Mouse (Mus musculus): ENCODE measurements around the gene Ppp1r3c. TPM values are rescaled to one million over a fixed set of nuclear protein-coding genes. Genes with fewer than 3 reads are reported as not detected.

The Ppp1r3c gene
- 3.2 and 4.9 TPM in 2 replicates for polyA plus RNA-seq (2011; ENCODE audit: insufficient read length, low read depth, missing spikeins)

GRCm38 (mm10) chr19:36736537-36736936 is at the start of gene Ppp1r3c:
TSS of gene Ppp1r3c (minus strand) at chr19:36736653.
- peak within 1 kb of the TSS; percentile 27 for H3K4me3 ChIP-seq (ENCODE audit: insufficient read depth, low read length)
- H3K27ac ChIP-seq (ENCODE audit: insufficient read depth, low read length) = no peak within 1 kb of the TSS; the same call in 1 of the 2 replicates
- peaks cover 3% of the 10 kb centered on the region; the same call in 1 of the 2 replicates for H3K4me1 ChIP-seq (ENCODE audit: control insufficient read depth, insufficient read depth, low read length)
- peak; percentile 98 for TF ChIP-seq POLR2A (IDR thresholded peaks at IDR 0.05; ENCODE audit: low read depth, low read length)
- TF ChIP-seq CTCF (IDR thresholded peaks at IDR 0.05; ENCODE audit: borderline replicate concordance, insufficient read depth, low read length) = no peak

GRCm38 (mm10) chr19:36783179-36783578 is 46.7 kb upstream of the Ppp1r3c start:
- H3K4me3 ChIP-seq (ENCODE audit: insufficient read depth, low read length) = no peak overlapping the region
- H3K27ac ChIP-seq (ENCODE audit: insufficient read depth, low read length) = no peak overlapping the region
- H3K4me1 ChIP-seq (ENCODE audit: control insufficient read depth, insufficient read depth, low read length) = peaks cover 2% of the 10 kb centered on the region; the same call in 1 of the 2 replicates
- TF ChIP-seq CTCF (IDR thresholded peaks at IDR 0.05; ENCODE audit: borderline replicate concordance, insufficient read depth, low read length) (no peak), POLR2A (IDR thresholded peaks at IDR 0.05; ENCODE audit: low read depth, low read length) (no peak)

GRCm38 (mm10) chr19:36782591-36782990 is 46.1 kb upstream of the Ppp1r3c start:
- Histone ChIP-seq H3K27ac (ENCODE audit: insufficient read depth, low read length) (no peak overlapping the region), H3K4me3 (ENCODE audit: insufficient read depth, low read length) (no peak overlapping the region), H3K4me1 (ENCODE audit: control insufficient read depth, insufficient read depth, low read length) (peaks cover 2% of the 10 kb centered on the region; the same call in 1 of the 2 replicates)
- TF ChIP-seq CTCF (IDR thresholded peaks at IDR 0.05; ENCODE audit: borderline replicate concordance, insufficient read depth, low read length) = no peak

- TF ChIP-seq CTCF (IDR thresholded peaks at IDR 0.05; ENCODE audit: borderline replicate concordance, insufficient read depth, low read length) (no peak), POLR2A (IDR thresholded peaks at IDR 0.05; ENCODE audit: low read depth, low read length) (no peak)
- Histone ChIP-seq H3K4me1 (ENCODE audit: control insufficient read depth, insufficient read depth, low read length) (peaks cover 2% of the 10 kb centered on the region; the same call in 1 of the 2 replicates), H3K4me3 (ENCODE audit: insufficient read depth, low read length) (no peak overlapping the region), H3K27ac (ENCODE audit: insufficient read depth, low read length) (no peak overlapping the region)
Measured at GRCm38 (mm10) chr19:36781996-36782395, 45.5 kb upstream of the Ppp1r3c start.

- no peak for TF ChIP-seq CTCF (IDR thresholded peaks at IDR 0.05; ENCODE audit: borderline replicate concordance, insufficient read depth, low read length)
- TF ChIP-seq POLR2A (IDR thresholded peaks at IDR 0.05; ENCODE audit: low read depth, low read length) = no peak
- H3K4me3 ChIP-seq (ENCODE audit: insufficient read depth, low read length) = no peak overlapping the region
- peaks cover 2% of the 10 kb centered on the region; the same call in 1 of the 2 replicates for H3K4me1 ChIP-seq (ENCODE audit: control insufficient read depth, insufficient read depth, low read length)
- no peak overlapping the region for H3K27ac ChIP-seq (ENCODE audit: insufficient read depth, low read length)
Measured at GRCm38 (mm10) chr19:36780375-36780774, 43.9 kb upstream of the Ppp1r3c start.

- no peak for TF ChIP-seq POLR2A (IDR thresholded peaks at IDR 0.05; ENCODE audit: low read depth, low read length)
- TF ChIP-seq CTCF (IDR thresholded peaks at IDR 0.05; ENCODE audit: borderline replicate concordance, insufficient read depth, low read length) = no peak
- H3K4me3 ChIP-seq (ENCODE audit: insufficient read depth, low read length) = no peak overlapping the region
- peaks cover 2% of the 10 kb centered on the region; the same call in 1 of the 2 replicates for H3K4me1 ChIP-seq (ENCODE audit: control insufficient read depth, insufficient read depth, low read length)
- H3K27ac ChIP-seq (ENCODE audit: insufficient read depth, low read length) = no peak overlapping the region
Measured at GRCm38 (mm10) chr19:36779765-36780164, 43.3 kb upstream of the Ppp1r3c start.

GRCm38 (mm10) chr19:36775531-36775930 is 39.1 kb upstream of the Ppp1r3c start:
- Histone ChIP-seq H3K4me3 (ENCODE audit: insufficient read depth, low read length) (no peak overlapping the region), H3K4me1 (ENCODE audit: control insufficient read depth, insufficient read depth, low read length) (no peaks in the 10 kb centered on the region)
- TF ChIP-seq POLR2A (IDR thresholded peaks at IDR 0.05; ENCODE audit: low read depth, low read length) (no peak), CTCF (IDR thresholded peaks at IDR 0.05; ENCODE audit: borderline replicate concordance, insufficient read depth, low read length) (no peak)

GRCm38 (mm10) chr19:36773716-36774459 is 37.4 kb upstream of the Ppp1r3c start:
- no peaks in the 10 kb centered on the region for H3K4me1 ChIP-seq (ENCODE audit: control insufficient read depth, insufficient read depth, low read length)
- H3K27ac ChIP-seq (ENCODE audit: insufficient read depth, low read length) = no peak overlapping the region
- TF ChIP-seq CTCF (IDR thresholded peaks at IDR 0.05; ENCODE audit: borderline replicate concordance, insufficient read depth, low read length) (no peak), POLR2A (IDR thresholded peaks at IDR 0.05; ENCODE audit: low read depth, low read length) (no peak)
- no peak overlapping the region for H3K4me3 ChIP-seq (ENCODE audit: insufficient read depth, low read length)

More at GRCm38 (mm10) chr19:36775531-36775930, 39.1 kb upstream of the Ppp1r3c start:
- H3K27ac ChIP-seq (ENCODE audit: insufficient read depth, low read length) = no peak overlapping the region

GRCm38 (mm10) chr19:36768084-36768483 is 31.6 kb upstream of the Ppp1r3c start:
- Histone ChIP-seq H3K27ac (ENCODE audit: insufficient read depth, low read length) (no peak overlapping the region), H3K4me1 (ENCODE audit: control insufficient read depth, insufficient read depth, low read length) (no peaks in the 10 kb centered on the region), H3K4me3 (ENCODE audit: insufficient read depth, low read length) (no peak overlapping the region)
- TF ChIP-seq POLR2A (IDR thresholded peaks at IDR 0.05; ENCODE audit: low read depth, low read length) = no peak
- TF ChIP-seq CTCF (IDR thresholded peaks at IDR 0.05; ENCODE audit: borderline replicate concordance, insufficient read depth, low read length) = no peak

GRCm38 (mm10) chr19:36764451-36764850 is 28.0 kb upstream of the Ppp1r3c start:
- no peak overlapping the region for H3K27ac ChIP-seq (ENCODE audit: insufficient read depth, low read length)
- TF ChIP-seq POLR2A (IDR thresholded peaks at IDR 0.05; ENCODE audit: low read depth, low read length) (no peak), CTCF (IDR thresholded peaks at IDR 0.05; ENCODE audit: borderline replicate concordance, insufficient read depth, low read length) (no peak)
- no peak overlapping the region for H3K4me3 ChIP-seq (ENCODE audit: insufficient read depth, low read length)
- H3K4me1 ChIP-seq (ENCODE audit: control insufficient read depth, insufficient read depth, low read length) = no peaks in the 10 kb centered on the region

Measured in embryonic fibroblast, embryonic 13.5 days (primary cell).